Mouse (Mus musculus) lung, adult 2 months (tissue): ENCODE measurements around the gene Ndufb7.

ENCODE experiments used
- CTCF ChIP-seq: fragments of 200-500 bp; IDR thresholded peaks from 2 replicates; pipeline ENCODE4 v1.5.1; 2011; ENCODE audit warnings: mild to moderate bottlenecking, low read length, control low read depth; ENCODE audit not compliant: insufficient read depth
- POLR2A ChIP-seq: fragments of 200-500 bp; IDR thresholded peaks from 2 replicates; pipeline ENCODE4 v1.6.1; 2011; ENCODE audit warnings: low read depth, mild to moderate bottlenecking, control low read depth, low read length, borderline replicate concordance; ENCODE audit errors: extremely low read depth

DNA sequence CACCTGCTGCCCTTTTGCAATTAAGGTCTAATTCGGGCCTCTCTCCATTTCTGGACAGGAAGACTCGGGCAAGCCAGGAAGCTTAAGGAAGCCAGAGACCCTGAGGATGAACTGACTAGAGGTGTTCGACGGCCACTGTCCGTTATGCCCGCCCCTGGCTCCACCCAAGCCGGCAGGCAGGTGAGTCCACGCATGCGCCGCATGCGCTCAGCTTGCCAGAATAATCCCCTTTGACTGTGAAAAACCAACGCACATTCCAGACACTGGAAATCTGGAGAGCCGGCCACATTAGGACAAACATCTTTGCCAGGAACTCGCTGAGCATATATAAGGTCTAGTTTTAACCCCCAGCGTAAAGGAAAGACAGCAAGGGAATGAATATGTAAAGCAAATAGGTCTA is 16.8 kb downstream of the Ndufb7 start:
- TF ChIP-seq CTCF (no peak), POLR2A (no peak)
